Mouse (Mus musculus): Measurements from ENCODE around the gene Gnat1. TPM values are rescaled to one million over a fixed set of nuclear protein-coding genes. Genes with fewer than 3 reads are reported as not detected.

Gnat1 gene
- polyA plus RNA-seq, 1 experiment from 2014 or later: 1.3 TPM

- no peaks in the 10 kb centered on the region for H3K9me3 ChIP-seq (ENCODE audit: control insufficient read depth, low read length)
- H3K9ac ChIP-seq: no peak overlapping the region
- H3K27me3 ChIP-seq (ENCODE audit: control insufficient read depth, insufficient read depth, low read length): no peaks in the 10 kb centered on the region
- no peak for DNase-seq (ENCODE audit: low spot score)
- no peak for ATAC-seq (ENCODE audit: low FRiP score)
- H3K27ac ChIP-seq: 0 out of 2 replicates have a peak overlapping the region, but pooled peaks have one; percentile 20
- 17% methylated on average over 12 of the region's 12 CpGs for WGBS
- H3K4me1 ChIP-seq (replicated peaks; ENCODE audit: control insufficient read depth, insufficient read depth, low read length): peaks cover 17% of the 10 kb centered on the region
- H3K4me2 ChIP-seq (replicated peaks): no peak overlapping the region
- no peak overlapping the region for H3K4me3 ChIP-seq (replicated peaks; ENCODE audit: low read length)
- no peaks in the 10 kb centered on the region for H3K36me3 ChIP-seq (replicated peaks; ENCODE audit: control insufficient read depth, insufficient read depth)
Measured at GRCm38 (mm10) chr9:107714221-107714952, 34.9 kb upstream of the Gnat1 start.

GRCm38 (mm10) chr9:107709697-107710483, 30.4 kb upstream of the Gnat1 start, which contains the start of gene Sema3f:
TSS of gene Sema3f (minus strand) at chr9:107710475.
- peaks cover 38% of the 10 kb centered on the region for H3K4me1 ChIP-seq (replicated peaks; ENCODE audit: control insufficient read depth, insufficient read depth, low read length)
- peak within 1 kb of the TSS; percentile 89 for H3K4me3 ChIP-seq (replicated peaks; ENCODE audit: low read length)
- peak within 1 kb of the TSS; percentile 97 for H3K9ac ChIP-seq
- H3K27ac ChIP-seq: peak within 1 kb of the TSS; percentile 89
- no peaks in the 10 kb centered on the region for H3K27me3 ChIP-seq (ENCODE audit: control insufficient read depth, insufficient read depth, low read length)
- H3K36me3 ChIP-seq (replicated peaks; ENCODE audit: control insufficient read depth, insufficient read depth): peaks cover 6% of the 10 kb centered on the region
- no peaks in the 10 kb centered on the region for H3K9me3 ChIP-seq (ENCODE audit: control insufficient read depth, low read length)
- DNase-seq (ENCODE audit: low spot score) (peak; percentile 74), ATAC-seq (ENCODE audit: low FRiP score) (peak; percentile 64)
- under 1% methylated on average over 52 of the region's 86 CpGs for WGBS
- H3K4me2 ChIP-seq (replicated peaks): peak within 1 kb of the TSS; percentile 86

- WGBS: under 1% methylated on average over 42 of the region's 55 CpGs
- Histone ChIP-seq H3K4me3 (replicated peaks; ENCODE audit: low read length) (peak overlapping the region; percentile 89), H3K9ac (peak overlapping the region; percentile 97), H3K27ac (peak overlapping the region; percentile 89), H3K9me3 (ENCODE audit: control insufficient read depth, low read length) (no peaks in the 10 kb centered on the region), H3K36me3 (replicated peaks; ENCODE audit: control insufficient read depth, insufficient read depth) (peaks cover 11% of the 10 kb centered on the region), H3K27me3 (ENCODE audit: control insufficient read depth, insufficient read depth, low read length) (no peaks in the 10 kb centered on the region), H3K4me1 (replicated peaks; ENCODE audit: control insufficient read depth, insufficient read depth, low read length) (peaks cover 31% of the 10 kb centered on the region; the same call in 1 of the 2 replicates), H3K4me2 (replicated peaks) (peak overlapping the region; percentile 86)
- no peak for DNase-seq (ENCODE audit: low spot score)
- ATAC-seq (ENCODE audit: low FRiP score): no peak
Measured at GRCm38 (mm10) chr9:107709096-107709696, 29.7 kb upstream of the Gnat1 start.

GRCm38 (mm10) chr9:107708439-107709095, 29.1 kb upstream of the Gnat1 start:
- peak overlapping the region; percentile 97 for H3K9ac ChIP-seq
- peak overlapping the region; percentile 89 for H3K4me3 ChIP-seq (replicated peaks; ENCODE audit: low read length)
- H3K36me3 ChIP-seq (replicated peaks; ENCODE audit: control insufficient read depth, insufficient read depth): peaks cover 18% of the 10 kb centered on the region
- no peaks in the 10 kb centered on the region for H3K27me3 ChIP-seq (ENCODE audit: control insufficient read depth, insufficient read depth, low read length)
- H3K9me3 ChIP-seq (ENCODE audit: control insufficient read depth, low read length): no peaks in the 10 kb centered on the region
- H3K27ac ChIP-seq: peak overlapping the region; percentile 89
- H3K4me1 ChIP-seq (replicated peaks; ENCODE audit: control insufficient read depth, insufficient read depth, low read length): peaks cover 32% of the 10 kb centered on the region; the same call in 1 of the 2 replicates
- 2% methylated on average over 21 of the region's 21 CpGs for WGBS
- H3K4me2 ChIP-seq (replicated peaks): peak overlapping the region; percentile 86
- DNase-seq (ENCODE audit: low spot score): no peak
- ATAC-seq (ENCODE audit: low FRiP score): no peak

- peaks cover 22% of the 10 kb centered on the region for H3K36me3 ChIP-seq (replicated peaks; ENCODE audit: control insufficient read depth, insufficient read depth)
- DNase-seq (ENCODE audit: low spot score) (peak; percentile 50), ATAC-seq (ENCODE audit: low FRiP score) (peak; percentile 38)
- H3K4me1 ChIP-seq (replicated peaks; ENCODE audit: control insufficient read depth, insufficient read depth, low read length): peaks cover 39% of the 10 kb centered on the region; the same call in 1 of the 2 replicates
- 1% methylated on average over 17 of the region's 17 CpGs for WGBS
- H3K9me3 ChIP-seq (ENCODE audit: control insufficient read depth, low read length): no peaks in the 10 kb centered on the region
- peak overlapping the region; percentile 86 for H3K4me2 ChIP-seq (replicated peaks)
- H3K9ac ChIP-seq: peak overlapping the region; percentile 97
- H3K27ac ChIP-seq: peak overlapping the region; percentile 89
- peak overlapping the region; percentile 89 for H3K4me3 ChIP-seq (replicated peaks; ENCODE audit: low read length)
- H3K27me3 ChIP-seq (ENCODE audit: control insufficient read depth, insufficient read depth, low read length): no peaks in the 10 kb centered on the region
Measured at GRCm38 (mm10) chr9:107707701-107708438, 28.4 kb upstream of the Gnat1 start.

- no peak for ATAC-seq (ENCODE audit: low FRiP score)
- Histone ChIP-seq H3K9ac (peak overlapping the region; percentile 97), H3K4me1 (replicated peaks; ENCODE audit: control insufficient read depth, insufficient read depth, low read length) (peaks cover 46% of the 10 kb centered on the region), H3K4me3 (replicated peaks; ENCODE audit: low read length) (peak overlapping the region; percentile 89), H3K36me3 (replicated peaks; ENCODE audit: control insufficient read depth, insufficient read depth) (peaks cover 28% of the 10 kb centered on the region), H3K27me3 (ENCODE audit: control insufficient read depth, insufficient read depth, low read length) (no peaks in the 10 kb centered on the region), H3K9me3 (ENCODE audit: control insufficient read depth, low read length) (no peaks in the 10 kb centered on the region), H3K4me2 (replicated peaks) (peak overlapping the region; percentile 86), H3K27ac (peak overlapping the region; percentile 89)
- 2% methylated on average over 14 of the region's 14 CpGs for WGBS
- DNase-seq (ENCODE audit: low spot score): peak; percentile 44
Measured at GRCm38 (mm10) chr9:107706781-107707211, 27.3 kb upstream of the Gnat1 start.

- H3K27me3 ChIP-seq (ENCODE audit: control insufficient read depth, insufficient read depth, low read length): no peaks in the 10 kb centered on the region
- H3K4me3 ChIP-seq (replicated peaks; ENCODE audit: low read length): no peak overlapping the region
- H3K9me3 ChIP-seq (ENCODE audit: control insufficient read depth, low read length): no peaks in the 10 kb centered on the region
- WGBS: 60% methylated on average over 14 of the region's 14 CpGs
- H3K4me2 ChIP-seq (replicated peaks): no peak overlapping the region
- H3K36me3 ChIP-seq (replicated peaks; ENCODE audit: control insufficient read depth, insufficient read depth): peaks cover 31% of the 10 kb centered on the region
- no peak for ATAC-seq (ENCODE audit: low FRiP score)
- no peak for DNase-seq (ENCODE audit: low spot score)
- H3K9ac ChIP-seq: peak overlapping the region; percentile 16; the same call in 1 of the 2 replicates
- H3K27ac ChIP-seq: no peak overlapping the region
- peaks cover 71% of the 10 kb centered on the region for H3K4me1 ChIP-seq (replicated peaks; ENCODE audit: control insufficient read depth, insufficient read depth, low read length)
Measured at GRCm38 (mm10) chr9:107703337-107704122, 24.0 kb upstream of the Gnat1 start.
